Mouse (Mus musculus) Patski (cell line): Measurements from ENCODE around the gene Gm3336. TPM values are rescaled to one million over a fixed set of nuclear protein-coding genes. Genes with fewer than 3 reads are reported as not detected.

Experiments used
- ATAC-seq: fragments of 100-300 bp; one replicate; pipeline ENCODE4 v1.8.0; 2021
- CTCF ChIA-PET: fragments of 350-600 bp; sonication (Branson Sonifier 250); formaldehyde crosslinking; loops from one replicate; lab custom pipeline; 2022; ENCODE audit warnings: inconsistent platforms; lab: Charles Lee
- POLR2A ChIA-PET: fragments of 350-600 bp; sonication (Branson Sonifier 250); formaldehyde crosslinking; loops from one replicate; lab custom pipeline; 2022; ENCODE audit warnings: antibody characterized with exemption, inconsistent platforms; lab: Charles Lee
- DNase-seq: peaks from one replicate; pipeline ENCODE4 v3.0.0-alpha.2; 2011; ENCODE audit warnings: low read depth, low spot score
- H3K27me3 ChIP-seq: fragments of 371-371 bp; one replicate; pipeline ENCODE4 v1.5.1; 2021
- CTCF ChIP-seq: fragments of 100-300 bp; IDR thresholded peaks from one replicate; pipeline ENCODE4 v1.5.1; 2021
- in situ Hi-C: fragments of 300-500 bp; cut with MboI; formaldehyde crosslinking; loops from 3 replicates; pipeline ENCODE4 v1.11.1; 2018; ENCODE audit warnings: low pct_unique_long_range_greater_than_20kb, mixed read lengths
- polyA plus RNA-seq: library from polyadenylated mRNA; unstranded; gene quantifications from one replicate; pipeline ENCODE4 v1.2.3, GENCODE M21; 2021

Gene Gm3336
- polyA plus RNA-seq, 1 experiment from 2014 or later, result 1.1 TPM

GRCm38 (mm10) chr8:70766571-70767440 is 48.5 kb downstream of the Gm3336 start:
- ATAC-seq (no peak), DNase-seq (no peak)
- CTCF ChIA-PET, result interaction anchor here (0.9 to 4.9 kb wide), 3 partner anchors 10 to 48 kb away, joined by 3 to 15 read pairs (median 4); partner anchors contain the start of gene Gm3336
- H3K27me3 ChIP-seq, result no peaks in the 10 kb centered on the region
- in situ Hi-C loops, result loop anchor here (5.0 kb wide), 1 partner anchor 75 kb away; no protein-coding TSS in a partner anchor
- no peak for TF ChIP-seq CTCF
- POLR2A ChIA-PET, result interaction anchor here (0.6 to 1.2 kb wide), 4 partner anchors 11 to 118 kb away, joined by 3 read pairs; no protein-coding TSS in a partner anchor

- no peak for TF ChIP-seq CTCF
- in situ Hi-C loops, result loop anchor here (5.0 kb wide), 1 partner anchor 75 kb away; no protein-coding TSS in a partner anchor
- no peak for ATAC-seq
- DNase-seq, result no peak
- ChIA-PET CTCF (interaction anchor here (0.9 to 4.9 kb wide), 3 partner anchors 10 to 49 kb away, joined by 3 to 15 read pairs (median 4); partner anchors contain the start of gene Gm3336), POLR2A (interaction anchor here (0.9 to 1.2 kb wide), 2 partner anchors 12 to 73 kb away, joined by 3 read pairs; no protein-coding TSS in a partner anchor)
- H3K27me3 ChIP-seq, result no peaks in the 10 kb centered on the region
Measured at GRCm38 (mm10) chr8:70767503-70767902, 49.2 kb downstream of the Gm3336 start.

GRCm38 (mm10) chr8:70768231-70768776 is 50.0 kb downstream of the Gm3336 start:
- no peak for ATAC-seq
- H3K27me3 ChIP-seq, result no peaks in the 10 kb centered on the region
- DNase-seq, result no peak
- ChIA-PET POLR2A (no interaction called here), CTCF (interaction anchor here (1.2 to 4.9 kb wide), 3 partner anchors 7 to 49 kb away, joined by 4 to 15 read pairs (median 4); partner anchors contain the start of genes Gm3336 and Mpv17l2)
- in situ Hi-C loops, result loop anchor here (5.0 kb wide), 1 partner anchor 74 kb away; no protein-coding TSS in a partner anchor
- no peak for TF ChIP-seq CTCF

DNA sequence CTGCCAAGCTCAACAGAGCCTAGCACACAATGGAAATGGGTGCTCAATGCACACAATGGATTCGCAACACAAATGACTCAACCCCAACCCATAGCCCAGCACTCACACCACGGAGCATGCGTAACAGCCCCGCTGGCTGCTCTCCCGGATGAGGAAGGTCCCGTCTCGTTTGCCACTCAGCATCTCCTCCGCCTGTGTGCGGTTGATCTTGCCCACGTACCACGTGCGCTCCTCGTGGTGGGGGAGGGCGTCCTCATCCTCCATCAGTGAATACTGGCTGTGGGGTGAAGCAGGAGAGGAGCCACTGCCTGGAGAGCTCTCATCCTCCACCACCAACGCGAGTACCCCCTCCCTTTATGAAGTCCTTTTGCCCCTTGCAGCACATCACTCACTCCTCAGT is 50.6 kb downstream of the Gm3336 start:
- CTCF ChIA-PET, result interaction anchor here (1.9 to 4.9 kb wide), 2 partner anchors 8 to 12 kb away, joined by 4 to 15 read pairs; partner anchors contain the start of gene Mpv17l2
- POLR2A ChIA-PET, result no interaction called here
- no peak for ATAC-seq
- H3K27me3 ChIP-seq, result no peaks in the 10 kb centered on the region
- no peak for TF ChIP-seq CTCF
- in situ Hi-C loops, result loop anchor here (5.0 kb wide), 1 partner anchor 73 kb away; no protein-coding TSS in a partner anchor
- DNase-seq, result no peak

DNA sequence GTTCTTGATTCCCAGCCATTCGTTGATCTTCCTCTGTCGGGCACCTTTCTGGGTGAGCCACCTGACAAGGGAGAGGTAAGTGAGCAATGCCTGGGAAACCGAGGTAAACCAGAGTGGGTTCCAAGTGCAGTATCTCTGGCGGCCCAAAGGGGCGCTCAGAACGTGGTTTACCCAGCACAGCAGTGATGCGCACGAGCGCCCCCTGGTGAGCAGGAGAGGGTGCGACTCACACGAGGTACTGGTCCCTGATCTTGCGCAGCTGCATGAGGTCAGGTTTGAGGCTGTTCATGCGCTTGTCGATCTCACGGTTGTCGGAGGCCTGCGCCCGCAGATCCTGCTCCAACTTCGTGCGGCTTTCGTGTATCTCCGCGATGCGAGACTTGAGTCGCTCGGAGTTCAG is 51.0 kb downstream of the Gm3336 start:
- in situ Hi-C loops, result loop anchor here (5.0 kb wide), 1 partner anchor 73 kb away; no protein-coding TSS in a partner anchor
- POLR2A ChIA-PET, result no interaction called here
- CTCF ChIA-PET, result interaction anchor here (1.9 to 4.9 kb wide), 2 partner anchors 8 to 12 kb away, joined by 4 to 15 read pairs; partner anchors contain the start of gene Mpv17l2
- no peaks in the 10 kb centered on the region for H3K27me3 ChIP-seq
- DNase-seq (no peak), ATAC-seq (peak; percentile 61)
- TF ChIP-seq CTCF, result no peak

DNA sequence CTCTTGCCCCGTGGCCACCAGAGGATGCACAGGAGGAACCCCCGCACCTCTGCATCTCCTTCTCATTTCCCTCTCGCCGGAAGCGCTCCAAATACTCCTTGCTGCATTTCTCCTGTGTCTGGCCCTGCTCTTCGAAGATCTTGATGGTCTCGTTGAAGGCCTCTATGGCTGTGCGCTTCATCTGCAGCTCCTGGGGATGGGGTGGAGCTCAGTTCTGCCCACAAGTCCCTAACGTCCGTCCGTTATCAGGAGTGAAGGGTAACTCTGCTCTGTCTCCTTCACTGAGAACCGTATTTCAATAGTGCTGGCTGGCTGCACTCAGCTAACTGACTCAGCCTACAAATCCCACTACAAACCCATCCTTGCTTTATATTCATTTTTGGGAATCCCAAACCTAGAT is 51.5 kb downstream of the Gm3336 start:
- ATAC-seq, result no peak
- ChIA-PET CTCF (interaction anchor here (1.9 to 4.9 kb wide), 2 partner anchors 9 to 13 kb away, joined by 4 to 15 read pairs; partner anchors contain the start of gene Mpv17l2), POLR2A (no interaction called here)
- in situ Hi-C loops, result loop anchor here (5.0 kb wide), 1 partner anchor 72 kb away; no protein-coding TSS in a partner anchor
- no peak for DNase-seq
- no peak for TF ChIP-seq CTCF
- H3K27me3 ChIP-seq, result no peaks in the 10 kb centered on the region

DNA sequence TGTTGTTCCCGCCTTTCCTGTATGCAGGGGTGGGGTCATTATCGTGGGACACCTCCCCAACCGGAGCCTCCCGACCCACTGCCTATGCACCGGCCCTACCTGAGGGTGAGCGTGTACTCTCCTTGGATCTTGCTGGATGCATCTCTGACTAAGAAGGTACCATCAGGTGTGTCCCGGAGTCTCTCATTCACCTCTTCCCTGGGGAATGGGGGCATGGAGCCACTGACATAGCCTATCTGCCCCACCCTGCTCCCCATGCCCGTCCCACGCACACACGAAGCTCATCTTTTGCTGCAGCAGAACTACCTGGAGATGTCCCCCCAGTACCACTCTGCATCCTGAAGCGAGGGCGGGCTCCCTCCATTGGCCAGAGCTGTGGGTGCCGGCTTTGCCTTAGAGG is 52.4 kb downstream of the Gm3336 start:
- DNase-seq, result no peak
- no peak for TF ChIP-seq CTCF
- ChIA-PET POLR2A (no interaction called here), CTCF (interaction anchor here (0.8 to 4.9 kb wide), 3 partner anchors 7 to 14 kb away, joined by 3 to 15 read pairs (median 4); no protein-coding TSS in a partner anchor)
- ATAC-seq, result no peak
- no peaks in the 10 kb centered on the region for H3K27me3 ChIP-seq
- in situ Hi-C loops, result no loop called here

- no peak for DNase-seq
- in situ Hi-C loops, result no loop called here
- TF ChIP-seq CTCF, result no peak
- ChIA-PET POLR2A (no interaction called here), CTCF (interaction anchor here (0.8 to 1.1 kb wide), 2 partner anchors 8 to 9 kb away, joined by 3 to 4 read pairs; no protein-coding TSS in a partner anchor)
- no peak for ATAC-seq
- no peaks in the 10 kb centered on the region for H3K27me3 ChIP-seq
Measured at GRCm38 (mm10) chr8:70771217-70771616, 52.9 kb downstream of the Gm3336 start.

DNA sequence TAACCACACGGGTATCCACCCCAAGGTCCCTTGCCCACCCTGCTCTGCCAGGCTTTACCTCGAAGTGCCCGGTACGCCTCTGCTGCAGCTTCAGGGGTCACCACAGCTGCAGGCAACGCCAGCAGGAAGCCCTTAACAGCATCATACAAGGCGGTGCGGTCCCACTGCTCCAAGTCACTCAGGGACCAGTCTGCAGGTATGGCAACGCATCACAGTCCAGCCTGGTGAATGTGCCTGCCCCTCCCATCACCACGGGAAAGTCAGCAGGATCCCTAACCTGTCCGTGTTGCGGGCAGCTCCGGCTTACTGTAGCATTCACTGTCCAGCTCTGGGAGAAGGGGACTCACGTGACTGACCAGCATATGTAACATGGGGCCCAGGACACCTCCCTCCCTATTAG is 53.7 kb downstream of the Gm3336 start:
- POLR2A ChIA-PET, result no interaction called here
- DNase-seq (no peak), ATAC-seq (no peak)
- CTCF ChIA-PET, result interaction anchor here (3.4 kb wide), 1 partner anchor 9 kb away, joined by 24 read pairs; no protein-coding TSS in a partner anchor
- in situ Hi-C loops, result no loop called here
- H3K27me3 ChIP-seq, result no peaks in the 10 kb centered on the region
- no peak for TF ChIP-seq CTCF

Other genes with a start within 250 kb of the Gm3336 start
- gene Klhl26, start 241.6 kb upstream of the Gm3336 start, polyA plus RNA-seq, result 27.5 TPM
- gene Tmem59l, start 231.2 kb upstream of the Gm3336 start, polyA plus RNA-seq, result 0.09 TPM
- 29.4 TPM for gene Crlf1, start 225.4 kb upstream of the Gm3336 start, polyA plus RNA-seq
- gene Rex1bd, start 211.8 kb upstream of the Gm3336 start, polyA plus RNA-seq, result 93.9 TPM
- gene Uba52, start 207.7 kb upstream of the Gm3336 start, polyA plus RNA-seq, result 662 TPM
- gene Fkbp8, start 190.8 kb upstream of the Gm3336 start, polyA plus RNA-seq, result 278 TPM
- 81.4 TPM for gene Kxd1, start 190.6 kb upstream of the Gm3336 start, polyA plus RNA-seq
- 26.1 TPM for gene Ell, start 179.1 kb upstream of the Gm3336 start, polyA plus RNA-seq
- gene Isyna1, start 124.2 kb upstream of the Gm3336 start, polyA plus RNA-seq, result 6.4 TPM
- 253 TPM for gene Ssbp4, start 109.7 kb upstream of the Gm3336 start, polyA plus RNA-seq
- 0.04 TPM for gene Lrrc25, start 102.4 kb upstream of the Gm3336 start, polyA plus RNA-seq
- gene Gdf15, start 86.1 kb upstream of the Gm3336 start, polyA plus RNA-seq, result 354 TPM
- gene Pgpep1, start 58.2 kb upstream of the Gm3336 start, polyA plus RNA-seq, result 116 TPM
- gene Lsm4, start 45.3 kb upstream of the Gm3336 start, polyA plus RNA-seq, result 189 TPM
- gene Jund, start 19.6 kb upstream of the Gm3336 start, polyA plus RNA-seq, result 376 TPM
- gene Iqcn, start 15.1 kb upstream of the Gm3336 start, polyA plus RNA-seq, result 0.06 TPM
- gene Pde4c, start 5.2 kb downstream of the Gm3336 start, polyA plus RNA-seq, result 15.0 TPM
- gene Rab3a, start 36.1 kb downstream of the Gm3336 start, polyA plus RNA-seq, result 35.0 TPM
- 85.2 TPM for gene Mpv17l2, start 42.4 kb downstream of the Gm3336 start, polyA plus RNA-seq
- 110 TPM for gene Pik3r2, start 58.2 kb downstream of the Gm3336 start, polyA plus RNA-seq
- gene Mast3, start 86.5 kb downstream of the Gm3336 start, polyA plus RNA-seq, result 30.4 TPM
- 0.80 TPM for gene Il12rb1, start 89.9 kb downstream of the Gm3336 start, polyA plus RNA-seq
- 6.8 TPM for gene Arrdc2, start 121.2 kb downstream of the Gm3336 start, polyA plus RNA-seq
- 8.0 TPM for gene Kcnn1, start 144.7 kb downstream of the Gm3336 start, polyA plus RNA-seq
- 67.5 TPM for gene Ccdc124, start 155.4 kb downstream of the Gm3336 start, polyA plus RNA-seq
- gene Slc5a5, start 174.2 kb downstream of the Gm3336 start, polyA plus RNA-seq, result 0.08 TPM
- 1,930 TPM for gene Rpl18a, start 178.9 kb downstream of the Gm3336 start, polyA plus RNA-seq
- 50.9 TPM for gene Map1s, start 187.4 kb downstream of the Gm3336 start, polyA plus RNA-seq